Mouse (Mus musculus) kidney, adult 18-20 months (tissue): ENCODE measurements around the gene Prox2.

Experiments used
- DNase-seq: peaks from one replicate; pipeline ENCODE4 v3.0.0; 2021

The Prox2 gene

DNA sequence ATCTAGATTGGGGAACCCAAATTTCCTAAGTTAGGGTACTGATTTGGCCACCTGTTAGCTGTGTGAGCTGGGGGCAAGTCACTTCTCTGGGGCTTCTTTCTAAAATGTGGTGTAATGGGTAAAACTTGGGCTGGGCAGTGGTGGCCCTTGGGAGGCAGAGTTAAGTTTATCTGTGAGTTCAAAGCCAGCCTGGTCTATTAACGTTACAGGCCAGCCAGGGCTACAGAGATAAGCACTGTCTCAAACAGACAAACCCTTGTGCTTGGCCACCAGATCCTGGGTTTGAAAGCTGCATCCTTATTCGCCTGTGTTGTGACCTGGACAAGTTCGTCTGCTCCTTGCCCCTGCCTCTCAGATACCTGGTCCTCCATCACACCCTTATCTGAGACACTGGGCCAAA lies 19.4 kb downstream of the Prox2 start:
- DNase-seq, result no peak

DNA sequence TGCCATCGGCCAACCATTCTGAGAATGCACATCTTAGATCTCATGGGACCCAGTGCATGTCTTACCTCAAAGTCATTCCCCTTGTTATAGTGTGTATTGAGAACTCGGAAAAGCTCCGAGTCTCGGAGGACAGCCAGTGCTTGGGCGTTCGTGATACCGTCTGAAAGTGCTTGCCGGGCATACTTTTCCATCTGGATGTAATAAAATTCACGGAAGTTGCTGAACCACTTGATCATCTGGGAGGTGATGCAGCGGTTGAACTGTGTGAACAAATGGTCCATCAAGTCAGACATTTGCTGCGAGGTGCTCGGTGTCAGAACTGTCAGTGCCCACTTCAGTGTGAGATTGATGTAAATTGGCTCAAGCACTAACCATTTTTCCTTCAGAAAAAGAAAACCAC lies 22.7 kb downstream of the Prox2 start:
- DNase-seq, result no peak

DNA sequence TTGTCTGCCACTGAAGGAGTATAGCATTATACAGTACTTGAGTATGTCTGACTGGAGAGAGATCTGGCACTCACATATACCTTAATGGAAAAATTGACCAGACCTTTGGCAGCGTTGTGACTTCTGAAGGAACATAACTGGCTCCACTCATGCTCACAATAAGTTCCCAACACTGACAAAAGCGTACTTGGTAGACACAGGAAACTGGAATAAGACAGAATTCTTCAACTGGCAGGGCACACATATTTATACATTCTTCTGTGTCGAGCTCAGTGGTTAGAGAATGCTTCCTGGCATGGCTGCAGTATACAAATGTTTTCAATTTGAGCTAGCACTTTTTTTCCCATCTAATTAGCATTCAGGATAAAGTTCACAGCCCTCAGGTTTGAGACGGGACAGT lies 25.6 kb downstream of the Prox2 start:
- no peak for DNase-seq

DNA sequence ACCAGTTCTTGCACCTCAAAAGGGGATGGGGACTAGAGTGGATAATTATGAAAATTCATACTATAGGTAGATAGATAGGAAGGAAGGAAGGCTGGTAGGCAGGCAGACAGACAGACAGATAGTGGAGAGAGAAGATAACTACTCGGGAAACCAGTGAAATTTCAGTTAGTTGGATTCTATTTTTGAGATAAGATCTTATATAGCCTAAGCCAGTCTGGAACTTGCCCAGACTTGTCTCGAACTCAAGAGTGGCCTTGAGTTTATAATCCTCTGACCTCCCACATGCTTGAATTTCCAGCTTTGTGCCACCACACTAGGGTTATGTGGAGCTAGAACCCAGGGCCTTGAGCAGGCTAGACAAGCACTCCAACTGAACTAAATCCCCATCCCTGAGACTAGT lies 26.3 kb downstream of the Prox2 start:
- no peak for DNase-seq

DNA sequence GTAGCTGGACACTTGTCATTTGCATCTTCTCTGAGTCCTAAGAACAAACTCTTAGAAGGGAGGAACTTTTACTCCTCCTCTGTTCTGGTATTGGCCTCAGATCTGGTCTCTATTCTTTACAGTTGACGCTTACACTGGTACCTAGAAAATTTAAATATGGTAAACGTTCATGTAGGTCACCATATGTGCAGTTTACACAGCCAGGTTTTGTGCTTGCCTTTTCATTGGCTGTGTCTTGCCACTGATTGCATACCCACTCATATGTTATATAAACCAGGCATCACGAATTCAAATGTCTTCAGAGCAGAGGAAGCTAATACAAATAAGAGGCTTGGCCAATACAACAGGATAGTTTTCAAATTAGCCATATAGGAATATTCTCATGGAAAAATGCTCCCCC lies 33.5 kb downstream of the Prox2 start:
- DNase-seq, result no peak

DNA sequence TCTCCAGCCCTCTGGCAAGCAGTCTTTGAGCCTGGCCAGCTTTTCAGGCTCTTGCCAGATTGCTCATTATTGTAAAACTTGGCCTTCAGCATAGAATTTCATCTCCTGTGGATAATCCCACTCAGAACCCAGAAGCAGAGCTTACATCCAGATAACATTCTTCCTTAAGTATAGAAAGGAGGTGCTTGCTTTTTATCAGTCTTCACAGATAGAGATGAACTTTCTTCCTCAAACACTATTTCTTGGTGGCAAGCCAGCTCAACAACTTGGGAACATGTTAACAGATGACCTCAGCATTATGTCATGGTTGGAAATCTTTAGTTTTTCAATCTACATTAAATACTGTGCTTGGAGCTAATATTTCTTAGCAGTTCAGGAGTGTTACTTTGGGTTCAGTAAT lies 39.5 kb downstream of the Prox2 start:
- no peak for DNase-seq

DNA sequence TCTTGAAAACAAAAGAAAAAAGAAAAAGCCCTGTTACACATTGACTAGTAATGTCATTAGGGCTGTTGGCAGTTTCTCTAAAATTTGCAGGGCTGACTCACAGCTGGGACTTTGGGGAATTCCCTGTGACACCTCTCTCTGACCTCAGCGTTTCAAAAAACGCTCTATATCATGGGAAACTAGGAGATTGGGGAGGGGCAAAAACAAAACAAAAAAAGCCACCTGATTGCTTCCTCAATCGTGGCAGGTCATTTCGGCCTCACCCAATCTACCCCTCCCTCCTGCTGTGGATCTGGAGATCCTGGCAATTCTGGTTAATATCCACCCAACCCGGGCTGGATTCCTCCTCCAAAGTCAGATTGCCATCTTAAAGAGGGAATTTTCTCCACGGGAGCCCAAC lies 59.3 kb downstream of the Prox2 start:
- DNase-seq, result peak; percentile 5
